Mouse (Mus musculus): ENCODE data around the gene Cap1.

Cap1 gene

DNA sequence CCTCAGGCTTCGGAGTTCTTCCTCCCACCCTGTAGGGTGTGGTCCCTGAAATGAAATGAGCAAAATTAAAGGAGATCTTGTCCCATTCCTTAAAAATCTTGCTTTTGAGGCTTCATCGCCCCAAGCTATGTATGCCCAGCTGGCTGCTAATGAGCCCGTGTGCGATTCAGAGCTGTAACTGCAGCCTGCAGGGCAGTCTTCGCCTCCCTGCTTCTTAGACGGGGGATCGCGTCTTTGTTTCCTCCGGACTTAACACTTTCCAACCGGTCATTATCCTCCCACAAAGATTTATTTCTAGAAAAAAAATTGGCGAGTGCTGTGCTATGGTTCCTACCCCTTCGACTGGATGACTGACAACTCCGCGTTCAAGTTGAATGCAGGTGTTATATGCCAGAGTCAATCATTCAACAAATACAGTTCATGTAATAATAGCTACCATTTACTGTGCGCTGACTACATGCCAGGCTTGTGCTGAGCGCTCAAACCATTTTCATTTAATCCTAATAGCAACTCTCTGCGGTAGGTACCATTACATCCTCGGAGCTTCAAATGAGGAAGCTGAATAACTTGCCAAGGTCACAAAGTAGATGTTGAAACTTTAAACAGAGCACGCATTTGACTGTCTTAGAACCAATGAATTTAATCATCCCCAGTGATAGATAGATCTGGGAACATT is 861 bp upstream of the Cap1 start:
- DNase-seq (ENCODE audit: low read depth), result no peak

DNA sequence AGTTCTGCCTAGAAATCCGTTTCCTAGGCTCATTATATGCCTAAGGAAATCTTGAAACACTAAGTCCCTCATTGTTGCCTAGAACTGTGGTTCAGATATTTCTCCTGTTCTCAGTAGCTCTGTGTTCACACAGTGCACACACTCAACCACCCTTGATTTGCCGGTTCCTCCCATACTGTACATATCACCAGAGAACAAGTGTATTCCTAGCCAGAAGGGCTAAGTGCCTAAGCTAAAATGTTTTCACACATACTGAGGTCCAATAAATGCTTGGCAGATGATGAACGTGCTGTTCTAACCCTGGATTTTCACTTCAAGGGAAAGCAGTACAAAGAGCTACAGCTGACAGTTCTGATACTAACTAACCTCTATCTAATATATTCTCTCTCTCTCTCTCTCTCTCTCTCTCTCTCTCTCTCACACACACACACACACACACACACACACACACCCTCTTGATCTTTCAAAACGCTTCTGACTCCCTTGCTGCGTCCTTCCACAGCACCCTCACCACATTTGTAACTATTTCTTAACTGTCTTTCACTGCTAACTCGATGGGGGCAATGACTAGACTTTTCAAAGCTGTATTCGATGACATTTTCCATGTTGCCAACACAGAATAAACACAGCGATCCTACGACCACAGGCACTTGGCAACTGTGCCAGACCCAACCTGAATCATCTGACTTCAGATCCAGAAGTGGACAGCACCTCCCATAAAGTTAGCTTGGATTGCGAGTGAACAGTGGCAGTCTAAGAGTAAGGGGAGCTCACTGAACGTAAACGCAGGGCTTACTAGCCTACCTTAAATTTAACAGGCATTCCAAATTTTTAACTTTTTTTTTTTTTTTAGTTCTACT is 1.1 kb downstream of the Cap1 start:
- peak; percentile 65 for DNase-seq (ENCODE audit: low read depth)

DNA sequence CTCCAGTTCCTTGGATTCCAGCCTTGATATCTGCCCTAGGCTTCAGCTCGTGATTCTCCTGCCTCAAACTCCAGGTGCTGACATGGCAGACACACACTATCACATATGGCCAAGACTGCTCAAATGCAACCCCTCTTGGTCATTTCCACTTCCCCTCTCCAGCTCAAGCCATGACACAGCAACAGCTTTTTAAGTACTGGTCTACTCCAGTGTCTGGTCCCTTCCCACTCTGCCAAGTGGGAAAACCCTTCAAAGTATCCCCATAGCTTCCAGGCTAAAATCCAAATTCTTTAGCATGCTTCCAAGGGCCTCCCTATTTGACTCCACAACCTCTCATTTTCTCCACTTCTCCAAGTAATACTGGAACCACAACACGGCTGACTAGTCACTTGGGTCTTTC is 1.8 kb downstream of the Cap1 start:
- DNase-seq (ENCODE audit: low read depth), result no peak

DNA sequence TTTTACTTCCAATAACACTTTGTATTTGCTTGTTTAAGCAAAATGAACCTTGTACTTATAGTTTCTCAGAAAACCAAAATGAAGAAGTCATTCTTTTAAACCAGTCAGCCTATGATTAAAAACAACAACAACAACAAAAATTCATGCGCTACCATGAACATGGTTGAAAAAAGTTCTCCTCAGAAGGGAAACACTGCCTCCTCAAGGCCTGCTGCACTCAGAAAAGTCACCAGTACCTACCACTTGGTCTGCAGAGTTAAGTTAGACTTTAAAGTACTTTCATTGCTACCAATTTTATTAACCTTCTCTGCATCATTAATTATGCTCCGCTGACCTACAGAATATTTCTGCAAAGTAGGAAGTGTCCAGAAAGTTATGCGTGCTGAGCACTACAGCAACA is 2.6 kb downstream of the Cap1 start:
- DNase-seq (ENCODE audit: low read depth), result peak; percentile 56

DNA sequence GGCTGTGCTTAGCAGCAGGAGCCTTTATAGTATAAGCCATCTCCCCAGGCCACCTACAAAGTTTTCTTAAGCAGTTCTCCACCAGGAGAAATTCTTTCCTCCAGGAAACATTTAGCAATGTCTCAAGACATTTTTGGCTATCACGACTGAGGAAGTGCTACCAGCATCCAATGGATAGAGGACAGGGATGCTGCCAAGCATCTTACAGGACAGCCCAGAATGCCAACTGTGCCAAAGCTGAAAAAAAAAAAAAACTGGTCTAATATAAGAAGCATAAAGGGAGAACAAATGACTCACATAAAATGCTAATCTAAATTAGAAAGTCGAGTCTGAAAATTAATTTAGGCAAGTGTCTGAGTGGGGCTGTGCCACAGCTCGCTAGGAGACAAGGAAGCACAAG is 3.3 kb downstream of the Cap1 start:
- DNase-seq (ENCODE audit: low read depth), result peak; percentile 10

DNA sequence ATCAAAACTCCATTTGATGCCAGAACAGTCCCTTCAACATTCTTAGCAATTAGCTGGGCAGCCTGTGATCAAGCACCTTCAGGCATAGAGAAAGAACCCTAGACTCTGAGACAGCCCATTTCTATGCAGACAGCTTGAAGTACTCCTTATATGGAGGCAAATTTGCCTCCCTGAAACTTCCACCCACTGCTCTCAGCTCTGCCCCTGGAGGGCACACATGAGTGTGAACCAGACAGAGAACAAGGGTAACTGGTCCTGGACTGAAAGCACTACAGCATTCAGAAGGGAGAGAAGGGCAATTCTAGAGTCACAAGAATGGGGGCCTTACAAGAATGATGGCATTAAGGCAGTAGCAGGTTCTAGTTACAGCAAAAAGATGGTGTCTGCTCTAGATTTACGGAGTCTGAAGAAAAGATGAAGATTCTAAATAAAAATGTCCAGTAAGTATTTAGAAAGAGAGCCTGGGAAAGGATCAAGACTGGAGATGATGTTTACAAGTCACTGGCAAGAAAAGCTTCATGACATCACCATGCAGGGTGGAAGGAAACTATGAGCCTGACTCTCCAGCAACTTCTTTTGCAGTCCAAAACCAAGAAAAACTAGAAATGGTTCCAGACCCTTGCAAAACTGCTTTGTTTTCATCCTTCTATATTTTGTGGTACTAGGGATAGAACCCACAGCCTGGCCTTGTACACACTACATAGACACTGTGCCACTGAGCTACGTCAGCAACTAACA is 7.4 kb downstream of the Cap1 start:
- DNase-seq (ENCODE audit: low read depth), result peak; percentile 71

DNA sequence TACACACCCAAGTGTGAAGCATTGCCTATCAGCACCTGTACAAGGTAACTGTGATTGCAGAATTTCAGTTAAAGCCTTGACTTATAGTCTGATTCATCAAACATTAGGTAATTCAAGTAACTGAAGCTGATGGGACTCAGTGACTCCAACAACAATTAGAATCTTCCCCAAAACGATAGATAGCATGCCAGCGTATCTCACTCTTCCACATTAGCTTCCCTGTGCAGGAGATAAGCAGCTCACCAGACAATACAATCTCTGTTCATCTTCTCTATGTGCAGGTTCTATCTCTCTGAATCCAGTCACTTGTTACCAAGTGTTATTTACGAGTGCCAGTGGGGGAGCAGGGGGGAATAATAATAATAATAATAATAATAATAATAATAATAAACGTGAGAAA is 12.3 kb downstream of the Cap1 start:
- no peak for DNase-seq (ENCODE audit: low read depth)

DNA sequence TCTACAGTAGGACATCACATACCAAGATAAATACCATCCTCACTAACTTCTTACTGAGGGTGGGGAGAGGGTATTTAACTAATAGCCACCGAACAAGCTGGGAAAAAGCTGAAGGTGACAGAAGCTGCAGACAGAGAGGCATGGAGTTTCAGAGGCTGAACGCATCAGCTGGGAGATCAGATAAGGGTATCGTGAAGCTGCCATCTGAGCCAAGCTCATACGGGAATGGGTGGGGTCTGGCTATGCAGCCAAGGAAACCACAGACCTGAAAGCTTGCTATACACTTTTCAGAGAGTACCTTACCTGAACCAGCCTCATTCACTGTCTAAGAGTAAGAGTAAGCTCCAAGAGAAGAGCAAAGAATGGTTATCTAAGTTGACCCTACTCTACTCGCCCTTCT is 12.9 kb downstream of the Cap1 start:
- DNase-seq (ENCODE audit: low read depth), result peak; percentile 78

DNA sequence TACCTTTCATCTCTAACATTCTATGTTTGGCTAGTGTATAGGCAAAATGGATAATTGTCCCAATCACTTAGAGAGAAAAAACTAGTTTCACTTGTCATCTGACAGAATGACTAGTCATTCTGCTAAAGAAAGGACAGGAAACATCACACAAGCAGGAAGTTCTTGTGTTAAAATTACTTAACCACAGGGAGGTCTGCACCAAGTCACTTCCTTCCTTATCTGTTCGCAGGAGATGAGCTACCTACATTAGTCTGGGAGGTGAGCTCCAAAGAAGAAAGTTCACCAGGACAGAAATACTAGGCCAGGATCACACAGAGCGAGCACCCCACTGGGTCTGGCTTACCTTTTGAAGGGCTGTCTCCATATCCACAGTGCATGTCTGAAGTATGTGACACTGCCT is 13.9 kb downstream of the Cap1 start:
- peak; percentile 82 for DNase-seq (ENCODE audit: low read depth)

DNA sequence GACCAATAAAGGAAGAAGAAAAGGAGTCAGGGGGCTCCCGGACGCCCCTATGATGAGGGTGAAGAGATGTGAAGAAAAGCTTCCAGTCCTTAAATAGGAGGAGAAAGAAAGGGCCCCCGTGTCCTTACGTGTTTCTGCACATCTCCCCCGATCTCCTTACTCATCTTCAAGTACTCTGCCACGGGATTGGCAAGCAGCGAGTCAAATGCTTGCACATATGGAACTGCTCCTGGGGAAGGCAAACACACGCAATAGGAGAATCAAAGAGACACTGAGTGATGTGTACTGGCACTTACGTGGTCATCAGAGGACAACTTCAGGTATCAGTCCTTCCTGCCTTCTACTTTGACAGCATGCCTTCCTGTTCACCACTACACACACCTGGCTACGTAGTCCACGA is 14.6 kb downstream of the Cap1 start:
- no peak for DNase-seq (ENCODE audit: low read depth)

DNA sequence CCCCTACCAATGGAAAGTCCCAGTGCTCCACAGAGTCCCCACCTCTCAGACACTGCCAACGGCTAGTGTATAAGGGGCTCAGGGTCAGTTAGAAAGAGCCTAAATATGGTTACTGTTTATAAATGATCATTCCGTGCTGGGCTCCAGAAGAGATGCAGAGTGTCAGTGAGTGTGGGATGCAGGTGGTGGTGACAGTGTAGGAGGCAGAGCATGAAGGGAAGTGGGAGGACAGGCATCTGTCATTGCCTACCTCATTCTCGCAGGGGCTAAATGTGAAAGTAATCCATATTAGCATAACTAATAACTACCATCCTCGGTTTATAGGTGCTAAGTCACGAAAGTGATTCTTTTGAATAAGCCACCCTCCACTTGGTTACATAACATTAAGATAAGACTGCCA is 15.1 kb downstream of the Cap1 start:
- DNase-seq (ENCODE audit: low read depth), result peak; percentile 47

DNA sequence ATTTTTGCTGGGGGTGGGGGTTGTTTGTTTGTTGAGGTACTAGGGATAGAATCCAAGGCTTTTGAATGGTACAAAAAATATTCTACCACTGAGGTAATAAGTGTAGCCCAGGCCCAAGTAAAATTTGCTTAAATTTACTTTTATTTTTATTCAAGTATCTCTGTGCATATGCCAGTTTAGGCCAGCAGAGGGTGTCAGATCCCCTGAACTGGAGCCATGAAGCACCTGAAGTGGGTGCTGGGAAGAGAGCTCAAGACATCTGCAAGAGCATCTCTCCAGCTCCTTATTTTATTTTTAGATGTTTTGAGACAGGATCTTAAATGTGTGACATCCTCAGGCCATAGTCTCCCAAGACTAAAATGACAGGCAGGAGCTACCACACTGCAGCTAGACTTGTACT is 15.8 kb downstream of the Cap1 start:
- DNase-seq (ENCODE audit: low read depth), result peak; percentile 83

DNA sequence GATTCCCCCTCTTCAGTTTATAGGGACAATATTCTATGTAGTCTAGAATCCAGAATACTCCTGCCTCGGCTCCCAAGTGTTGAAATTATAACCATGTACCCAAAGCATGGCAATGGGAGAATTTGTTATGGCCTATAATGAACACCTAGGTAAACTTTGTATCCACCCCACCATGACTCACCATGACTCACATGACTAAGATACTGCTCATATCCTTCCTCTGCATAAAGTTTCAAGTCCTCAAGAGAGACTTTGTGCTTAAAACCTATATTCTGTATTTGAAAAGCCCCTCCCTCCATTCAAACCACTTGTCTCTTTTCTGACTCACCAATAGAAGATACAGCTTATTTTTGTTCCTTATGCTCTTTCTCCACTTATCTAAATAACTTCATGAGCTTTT is 17.8 kb downstream of the Cap1 start:
- no peak for DNase-seq (ENCODE audit: low read depth)

DNA sequence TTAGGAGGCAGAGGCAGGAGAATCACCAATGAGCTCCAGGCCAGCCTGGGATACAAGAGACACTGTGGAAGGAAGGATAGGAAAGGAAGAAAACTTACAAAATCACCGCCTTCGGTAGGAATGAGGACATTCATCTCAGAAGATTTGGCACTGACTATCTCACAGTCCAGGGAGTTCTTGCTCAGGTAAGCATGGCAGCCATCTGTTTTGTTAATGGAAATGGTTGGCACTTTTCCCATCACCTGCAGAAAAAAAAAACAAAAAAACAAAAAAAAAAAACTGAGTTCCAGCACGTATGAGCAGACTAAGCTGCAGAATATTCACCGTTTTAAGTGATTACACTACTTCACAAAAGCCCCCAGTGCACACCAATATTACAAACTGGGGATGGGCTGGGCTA is 24.0 kb downstream of the Cap1 start:
- no peak for DNase-seq (ENCODE audit: low read depth)

DNA sequence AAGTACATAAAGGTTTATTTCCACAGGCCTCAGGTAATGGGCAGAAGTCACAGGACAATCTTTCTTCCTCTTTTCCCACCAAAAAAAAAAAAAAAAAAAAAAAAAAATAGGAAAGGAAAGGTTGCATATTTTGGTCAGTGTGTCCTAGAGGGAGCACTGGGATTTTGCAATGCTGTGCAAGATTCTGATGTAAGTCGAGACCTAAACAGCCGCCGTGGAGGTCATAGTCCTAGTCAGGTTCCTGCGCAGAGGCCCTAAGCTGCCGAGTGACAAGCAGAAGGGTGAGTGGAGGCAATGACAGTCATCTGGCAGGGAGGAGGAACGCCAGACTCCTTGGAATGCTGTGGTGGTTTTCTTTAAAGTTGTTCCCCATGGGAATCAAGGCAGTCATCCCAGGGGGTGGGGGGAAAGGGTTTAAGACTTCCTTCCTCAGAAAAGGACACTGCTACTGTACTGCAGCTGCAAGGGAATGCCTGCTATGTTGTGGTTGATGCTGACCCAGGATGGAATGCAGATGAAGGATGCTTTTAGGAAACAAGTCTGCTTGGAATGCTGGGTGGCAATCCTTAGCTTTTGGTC is 26.7 kb downstream of the Cap1 start:
- DNase-seq (ENCODE audit: low read depth), result no peak

DNA sequence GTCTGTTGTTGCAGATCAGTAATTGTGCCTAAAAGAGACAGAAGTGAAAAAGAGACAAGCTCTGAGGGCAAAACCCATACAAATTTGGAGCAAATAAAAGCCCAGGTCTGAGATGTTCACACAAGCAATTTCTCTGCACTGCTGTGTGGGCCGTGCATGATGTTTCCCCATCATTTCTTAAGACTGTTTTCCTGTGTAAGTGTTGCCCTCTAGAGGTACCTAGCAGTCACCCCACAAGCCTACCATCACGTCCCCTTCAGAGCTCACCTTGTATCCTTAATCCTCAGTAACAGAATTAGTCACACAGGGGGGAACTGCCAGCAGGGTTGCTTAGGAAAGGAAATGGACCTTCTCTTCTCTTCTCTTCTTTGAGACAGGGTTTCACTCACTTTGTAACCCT is 27.9 kb downstream of the Cap1 start:
- DNase-seq (ENCODE audit: low read depth), result peak; percentile 41

DNA sequence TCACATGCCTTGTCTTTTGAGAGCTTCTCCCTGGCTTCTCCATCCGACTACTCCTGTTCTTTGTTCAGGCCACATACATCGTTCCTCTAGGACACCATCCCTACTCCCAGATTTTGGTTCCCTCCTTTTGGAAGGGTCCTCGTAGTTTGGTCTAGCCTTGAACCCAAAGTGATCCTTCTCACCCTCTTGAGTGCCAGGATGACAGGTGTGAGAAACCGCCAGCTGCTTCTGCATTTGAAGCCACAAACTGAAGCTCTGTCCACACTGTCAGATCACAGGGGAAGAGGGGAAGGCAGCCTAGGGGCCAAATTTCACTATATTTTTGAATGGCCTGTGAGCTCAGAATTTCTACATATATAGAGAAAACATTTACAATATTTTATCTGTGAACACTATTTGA is 31.1 kb downstream of the Cap1 start:
- DNase-seq (ENCODE audit: low read depth), result no peak

DNA sequence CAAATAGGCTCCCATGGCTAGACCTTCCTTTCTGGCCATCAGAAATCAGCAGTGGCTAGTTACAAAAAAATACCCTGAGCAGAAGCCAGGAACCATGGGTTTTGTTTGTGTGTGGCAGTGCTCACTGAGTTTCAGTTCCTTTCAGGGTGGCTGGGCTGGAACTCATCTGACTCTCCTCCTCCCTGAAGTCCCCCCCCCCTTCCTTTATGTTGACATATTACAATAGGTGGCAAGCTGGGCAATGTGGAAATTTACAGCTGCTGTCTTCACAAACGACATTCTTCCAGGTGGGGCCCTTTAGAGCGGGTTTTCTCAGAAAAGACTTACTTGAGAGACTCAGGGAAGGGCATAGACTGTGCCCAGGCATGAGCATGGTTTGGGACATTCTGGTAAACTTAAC is 32.2 kb downstream of the Cap1 start:
- no peak for DNase-seq (ENCODE audit: low read depth)

DNA sequence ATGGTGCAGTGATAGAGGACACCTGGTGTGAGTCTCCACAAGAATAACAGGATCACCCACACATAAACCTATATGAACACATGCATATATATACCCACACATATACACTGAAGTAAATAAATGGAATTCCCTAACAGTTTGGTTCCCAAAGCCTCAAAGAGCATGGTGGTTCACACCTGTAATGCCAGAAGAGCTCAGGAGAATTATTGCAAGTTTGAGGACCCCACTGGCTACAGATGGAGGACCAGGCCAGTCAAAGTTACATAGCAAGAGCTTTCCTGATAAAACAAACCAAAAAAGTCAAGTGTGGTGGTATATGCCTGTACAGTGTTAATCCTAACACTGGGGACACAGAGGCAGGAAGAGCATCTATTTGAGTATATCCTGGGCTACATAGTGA is 34.3 kb downstream of the Cap1 start:
- no peak for DNase-seq (ENCODE audit: low read depth)

DNA sequence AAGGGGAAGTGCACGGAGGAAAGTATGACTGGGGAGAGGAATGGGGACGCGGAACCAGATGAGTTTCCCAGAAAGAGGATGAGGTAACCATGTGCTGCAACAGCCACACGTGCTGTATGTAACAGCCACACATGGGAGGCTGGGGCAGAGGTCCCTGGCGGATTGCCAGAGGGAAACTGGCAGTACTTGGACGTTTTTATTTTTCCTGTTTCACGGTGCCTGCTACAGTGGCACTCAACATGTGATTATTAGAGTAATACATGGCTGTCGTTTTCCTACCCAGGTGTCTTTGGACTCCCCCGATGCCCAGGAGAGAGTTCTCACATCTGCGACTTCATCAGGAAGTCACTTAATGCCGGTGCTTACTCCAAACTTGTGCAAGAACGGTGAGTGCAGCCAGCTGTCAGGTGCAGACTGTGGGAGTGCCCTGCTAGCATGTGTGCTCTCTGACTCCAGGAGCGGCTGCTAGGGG is 37.7 kb downstream of the Cap1 start:
- DNase-seq (ENCODE audit: low read depth), result peak; percentile 34

DNA sequence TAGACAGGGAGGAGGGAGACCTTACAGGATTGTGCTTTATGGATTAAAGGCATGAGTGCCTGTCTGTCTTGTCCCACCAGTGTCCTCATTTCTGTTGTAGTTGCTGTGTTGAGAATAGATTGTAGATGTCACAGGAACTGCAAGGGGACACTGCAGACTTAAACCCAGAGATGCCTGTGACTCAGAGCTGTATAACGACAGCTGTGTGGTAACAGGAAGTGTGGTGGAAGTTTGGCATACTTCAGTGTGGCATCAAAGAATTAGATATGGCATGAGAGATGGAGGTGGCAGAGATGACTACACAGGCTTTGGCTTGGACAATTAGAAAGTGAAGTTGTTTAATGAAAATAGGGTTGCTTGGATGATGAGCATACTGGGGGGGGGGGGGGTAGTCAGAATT is 47.4 kb downstream of the Cap1 start:
- peak; percentile 55 for DNase-seq (ENCODE audit: low read depth)

DNA sequence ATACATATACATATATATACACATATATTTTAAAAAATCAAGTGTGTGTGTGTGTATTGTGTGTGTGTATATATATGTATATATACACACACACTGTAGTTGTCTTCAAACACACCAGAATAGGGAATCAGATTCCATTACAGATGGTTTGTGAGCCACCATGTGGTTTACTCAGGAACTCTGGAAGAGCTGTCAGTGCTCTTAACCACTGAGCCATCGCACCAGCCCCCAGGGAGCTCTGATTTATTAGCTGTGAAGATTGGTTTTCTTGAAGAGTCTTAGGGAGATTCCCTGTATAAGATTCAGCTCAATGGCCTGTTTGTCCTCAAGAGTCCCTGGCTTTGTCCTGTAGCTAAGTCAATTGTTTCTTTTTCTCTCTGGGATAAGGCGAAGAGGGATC is 47.9 kb downstream of the Cap1 start:
- no peak for DNase-seq (ENCODE audit: low read depth)

Data from induced T-regulatory cell, adult 2 months (primary cell).